In the genomic region with DNA sequence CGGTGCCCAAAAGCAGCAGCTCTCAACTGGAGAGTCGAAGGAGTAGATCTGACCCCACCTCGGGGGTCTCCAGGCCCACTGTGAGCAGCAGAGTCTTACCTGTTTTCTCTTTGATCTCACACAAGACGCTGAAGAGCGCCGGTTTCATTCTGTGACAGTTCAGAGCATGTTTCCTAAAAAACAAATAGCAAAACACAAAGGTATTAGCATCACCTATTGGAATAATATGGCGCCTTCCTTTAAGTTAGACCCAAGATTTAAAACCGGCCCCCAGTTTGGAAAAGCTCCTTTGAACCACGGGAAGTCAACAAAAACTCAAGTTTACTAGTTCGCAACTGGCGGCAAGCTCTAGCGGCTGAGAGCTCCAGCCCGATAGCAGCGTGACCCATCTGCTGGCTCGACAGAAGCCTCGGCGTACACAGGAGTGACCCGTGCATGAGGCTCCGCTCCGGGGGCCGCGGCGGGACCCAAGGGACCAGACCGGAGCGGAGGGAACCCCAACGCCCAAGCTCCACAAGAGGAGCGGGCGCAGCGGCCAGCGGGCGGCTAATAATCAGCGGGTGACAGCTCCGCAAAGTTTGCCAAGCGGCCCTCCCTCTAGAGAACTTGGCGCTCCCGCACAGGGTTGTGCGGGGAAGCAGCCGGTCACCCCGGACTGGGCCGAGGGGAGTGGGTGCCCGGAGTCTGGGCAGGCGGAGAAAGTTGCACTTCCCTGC, we compare ENCODE assay signal across 8 mouse cellular contexts. TPM values are rescaled to one million over a fixed set of nuclear protein-coding genes. Genes with fewer than 3 reads are reported as not detected.
DNase-seq lines count a peak whose midpoint lies in the region; ATAC-seq and TF ChIP-seq lines count a peak whose summit lies in the region.

No protein-coding gene starts in this region.

- H3K4me2 ChIP-seq in forebrain, embryonic 12.5 days, result peak overlapping the region; percentile 95
- peak overlapping the region; percentile 88 for H3K4me2 ChIP-seq in limb, embryonic 11.5 days (ENCODE audit: low read depth, severe bottlenecking)
- H3K4me2 ChIP-seq in midbrain, embryonic 15.5 days, result peak overlapping the region; percentile 93

- no peak for ATAC-seq in G1E (ENCODE audit: extremely low read depth, insufficient number of reproducible peaks, low FRiP score, poor library complexity, severe bottlenecking)
- ATAC-seq in forebrain, embryonic 12.5 days (ENCODE audit: low FRiP score), result no peak
- no peak for ATAC-seq in limb, embryonic 11.5 days (ENCODE audit: insufficient number of reproducible peaks, low FRiP score, low TSS enrichment, low read depth)
- ATAC-seq in midbrain, embryonic 15.5 days (replicated peaks), result no peak
- no peak for ATAC-seq in frontal cortex, adult (ENCODE audit: low TSS enrichment)

- WGBS in forebrain, embryonic 12.5 days, result under 1% methylated on average over 42 of the region's 42 CpGs
- WGBS in limb, embryonic 11.5 days, result under 1% methylated on average over 42 of the region's 42 CpGs
- WGBS in midbrain, embryonic 15.5 days, result under 1% methylated on average over 42 of the region's 42 CpGs

- DNase-seq in G1E (ENCODE audit: low spot score), result no peak
- peak; percentile 57 for DNase-seq in heart, postnatal 4 days
- DNase-seq in limb, embryonic 11.5 days (ENCODE audit: low spot score), result peak; percentile 59
- DNase-seq in spleen, postnatal 4 days (ENCODE audit: low spot score in 2 of 2), result peak; percentile 54 to 83

- H3K9ac ChIP-seq in forebrain, embryonic 12.5 days, result peak overlapping the region; percentile 98
- peak overlapping the region; percentile 95 for H3K9ac ChIP-seq in limb, embryonic 11.5 days (ENCODE audit: low read length)
- peak overlapping the region; percentile 81 for H3K9ac ChIP-seq in midbrain, embryonic 15.5 days

- H3K4me1 ChIP-seq in G1E (ENCODE audit: insufficient read depth, low read depth, low read length), result peaks cover 24% of the 10 kb centered on the region
- H3K4me1 ChIP-seq in brown adipose tissue, adult 24 weeks (ENCODE audit: control insufficient read depth, insufficient read depth, insufficient read length, low read length), result no peaks in the 10 kb centered on the region; the same call in 1 of the 2 replicates
- H3K4me1 ChIP-seq in forebrain, embryonic 12.5 days, result peaks cover 30% of the 10 kb centered on the region
- peaks cover 11% of the 10 kb centered on the region; the same call in 1 of the 2 replicates for H3K4me1 ChIP-seq in limb, embryonic 11.5 days (ENCODE audit: control insufficient read depth, insufficient read depth, low read length)
- peaks cover 23% of the 10 kb centered on the region for H3K4me1 ChIP-seq in midbrain, embryonic 15.5 days

- no peaks in the 10 kb centered on the region for H3K9me3 ChIP-seq in G1E (replicated peaks)
- H3K9me3 ChIP-seq in forebrain, embryonic 12.5 days, result no peaks in the 10 kb centered on the region
- no peaks in the 10 kb centered on the region for H3K9me3 ChIP-seq in limb, embryonic 11.5 days (ENCODE audit: control insufficient read depth, low read length)
- no peaks in the 10 kb centered on the region for H3K9me3 ChIP-seq in midbrain, embryonic 15.5 days

- no peak for TF ChIP-seq CTCF in G1E (IDR thresholded peaks at IDR 0.05; ENCODE audit: low read depth, low read length)

- peaks cover 2% of the 10 kb centered on the region for H3K36me3 ChIP-seq in G1E (replicated peaks)
- no peaks in the 10 kb centered on the region for H3K36me3 ChIP-seq in forebrain, embryonic 12.5 days (replicated peaks)
- no peaks in the 10 kb centered on the region for H3K36me3 ChIP-seq in limb, embryonic 11.5 days (ENCODE audit: control insufficient read depth, insufficient read depth, low read length)
- H3K36me3 ChIP-seq in midbrain, embryonic 15.5 days (replicated peaks), result no peaks in the 10 kb centered on the region

- H3K4me3 ChIP-seq in G1E (ENCODE audit: low read depth, low read length), result peak overlapping the region; percentile 80
- H3K4me3 ChIP-seq in brown adipose tissue, adult 24 weeks (ENCODE audit: insufficient read depth, low read depth, low read length), result peak overlapping the region; percentile 92
- H3K4me3 ChIP-seq in forebrain, embryonic 12.5 days (replicated peaks), result peak overlapping the region; percentile 84
- peak overlapping the region; percentile 76 for H3K4me3 ChIP-seq in limb, embryonic 11.5 days (ENCODE audit: low read depth, low read length)
- peak overlapping the region; percentile 63 for H3K4me3 ChIP-seq in midbrain, embryonic 15.5 days

- H3K27ac ChIP-seq in brown adipose tissue, adult 24 weeks (replicated peaks; ENCODE audit: low read depth, low read length), result no peak overlapping the region
- peak overlapping the region; percentile 99 for H3K27ac ChIP-seq in forebrain, embryonic 12.5 days
- H3K27ac ChIP-seq in limb, embryonic 11.5 days (replicated peaks; ENCODE audit: low read depth, low read length), result peak overlapping the region; percentile 97
- peak overlapping the region; percentile 92 for H3K27ac ChIP-seq in midbrain, embryonic 15.5 days

- H3K27me3 ChIP-seq in G1E (ENCODE audit: insufficient read depth, low read length), result peaks cover 37% of the 10 kb centered on the region
- H3K27me3 ChIP-seq in forebrain, embryonic 12.5 days, result peaks cover 18% of the 10 kb centered on the region; the same call in 1 of the 2 replicates
- no peaks in the 10 kb centered on the region for H3K27me3 ChIP-seq in limb, embryonic 11.5 days (ENCODE audit: control insufficient read depth, insufficient read depth, low read length)
- no peaks in the 10 kb centered on the region for H3K27me3 ChIP-seq in midbrain, embryonic 15.5 days (replicated peaks)

RNA-seq across cellular contexts. Expression of a gene that starts 2.1 kb away (rescaled TPM):
- total RNA-seq in G1E (2014; fragmentation: Nextera tagmentation) (40.0 and 43.3 TPM in 2 replicates), G1E (2017) (15.9 and 17.4 TPM in 2 replicates)
- 8.9 and 13.6 TPM in 2 replicates for polyA plus RNA-seq in G1E (2012)
- 3.8 and 4.0 TPM in 2 replicates for polyA plus RNA-seq in brown adipose tissue, adult 24 weeks (2012; ENCODE audit: insufficient read depth, insufficient read length, missing spikeins)
- 59.1 and 61.0 TPM in 2 replicates for polyA plus RNA-seq in forebrain, embryonic 12.5 days (2016; fragmentation: Nextera tagmentation; extraction: Ambion mirVana)
- 10 to 100 TPM; 25.6 to 30.2 TPM for total RNA-seq in heart, postnatal 4 days (2021)
- 33.5 and 35.0 TPM in 2 replicates for polyA plus RNA-seq in limb, embryonic 11.5 days (2014; fragmentation: Nextera tagmentation; extraction: Ambion mirVana)
- 102 and 106 TPM in 2 replicates for polyA plus RNA-seq in midbrain, embryonic 15.5 days (2015; fragmentation: Nextera tagmentation; extraction: Ambion mirVana)

RNA-seq across cellular contexts. Expression of a gene that starts 35.7 kb away (rescaled TPM):
- 52.4 and 60.9 TPM in 2 replicates for total RNA-seq in G1E (2014; fragmentation: Nextera tagmentation)
- 37.4 and 40.1 TPM in 2 replicates for total RNA-seq in G1E (2017)
- 90.0 and 93.0 TPM in 2 replicates for polyA plus RNA-seq in G1E (2012)
- 40.6 and 66.5 TPM in 2 replicates for polyA plus RNA-seq in brown adipose tissue, adult 24 weeks (2012; ENCODE audit: insufficient read depth, insufficient read length, missing spikeins)
- 109 and 110 TPM in 2 replicates for polyA plus RNA-seq in forebrain, embryonic 12.5 days (2016; fragmentation: Nextera tagmentation; extraction: Ambion mirVana)
- total RNA-seq in heart, postnatal 4 days (2021), result 10 to 100 TPM; 72.6 to 77.1 TPM
- 94.7 and 96.5 TPM in 2 replicates for polyA plus RNA-seq in limb, embryonic 11.5 days (2014; fragmentation: Nextera tagmentation; extraction: Ambion mirVana)
- polyA plus RNA-seq in midbrain, embryonic 15.5 days (2015; fragmentation: Nextera tagmentation; extraction: Ambion mirVana), result 97.8 and 100 TPM in 2 replicates
